Mouse (Mus musculus) CH12.LX (cell line): ENCODE data around the gene Clec3b. TPM values are rescaled to one million over a fixed set of nuclear protein-coding genes. Genes with fewer than 3 reads are reported as not detected.

Experiments used
- DNase-seq: peaks from one replicate; pipeline ENCODE4 v3.0.0-alpha.2; 2013; ENCODE audit errors: extremely low read depth
- H3K27ac ChIP-seq: 2 replicates; pipeline ENCODE4 v1.5.1; 2012; ENCODE audit warnings: low read depth, mild to moderate bottlenecking, control low read depth, moderate library complexity; ENCODE audit not compliant: insufficient read depth
- H3K27me3 ChIP-seq: replicated peaks from 2 replicates; pipeline ENCODE3; 2012; ENCODE audit warnings: inconsistent platforms
- H3K36me3 ChIP-seq, 2 experiments: replicated peaks in 1 of 2; 2 replicates each; pipeline versions ENCODE3 to v1.6.1; 2012; ENCODE audit warnings: inconsistent platforms in 1 of 2, low read length in 1 of 2, mild to moderate bottlenecking in 1 of 2, mixed read lengths in 1 of 2, moderate library complexity in 1 of 2; ENCODE audit not compliant: control insufficient read depth in 1 of 2, insufficient read depth in 1 of 2
- H3K4me1 ChIP-seq, 2 experiments: 2 replicates each; pipeline ENCODE4 v1.6.1; 2012; ENCODE audit warnings: inconsistent platforms in 1 of 2, moderate library complexity in 1 of 2; ENCODE audit not compliant: insufficient read depth in 2 of 2, control insufficient read depth in 1 of 2
- H3K4me2 ChIP-seq: 2 replicates; pipeline ENCODE4 v1.6.1; 2012; ENCODE audit warnings: low read depth, mild to moderate bottlenecking, control low read depth; ENCODE audit not compliant: poor library complexity, insufficient read depth, severe bottlenecking
- H3K4me3 ChIP-seq, 3 experiments: fragments of 150-350 bp in 1 of 3; sonication (generic) in 1 of 3; replicated peaks in 1 of 3; 2 replicates each; pipeline versions ENCODE3 to v1.5.1; 2011 to 2012; ENCODE audit warnings: low read depth in 2 of 3, low read length in 2 of 3, mild to moderate bottlenecking in 2 of 3, moderate library complexity in 2 of 3, control low read depth in 1 of 3, improper control_type of control experiment in 1 of 3, inconsistent platforms in 1 of 3, mixed read lengths in 1 of 3; ENCODE audit not compliant: poor library complexity in 1 of 3
- H3K79me2 ChIP-seq: replicated peaks from 2 replicates; pipeline ENCODE4 v1.6.1; 2012; ENCODE audit warnings: mild to moderate bottlenecking, moderate library complexity; ENCODE audit not compliant: control insufficient read depth, poor library complexity, insufficient read depth, severe bottlenecking; ENCODE audit errors: extremely low read depth
- H3K9ac ChIP-seq: 2 replicates; pipeline ENCODE4 v1.6.1; 2012; ENCODE audit warnings: low read depth, mild to moderate bottlenecking, control low read depth, moderate library complexity; ENCODE audit not compliant: insufficient read depth
- H3K9me3 ChIP-seq: replicated peaks from 2 replicates; pipeline ENCODE3; 2012; ENCODE audit warnings: low read length, inconsistent platforms, mixed read lengths
- CHD1 ChIP-seq: IDR thresholded peaks from 2 replicates; pipeline ENCODE4 v1.6.1; 2012; ENCODE audit warnings: low read depth, low read length, improper control_type of control experiment, inconsistent platforms
- CHD2 ChIP-seq: IDR thresholded peaks from 2 replicates; pipeline ENCODE4 v1.6.1; 2011; ENCODE audit warnings: low read length, improper control_type of control experiment
- CTCF ChIP-seq, 2 experiments: IDR thresholded peaks in 1 of 2; conservative IDR thresholded peaks in 1 of 2; 2 replicates each; pipeline ENCODE4 v1.5.1; 2011 to 2012; ENCODE audit warnings: low read depth in 2 of 2, low read length in 2 of 2, improper control_type of control experiment in 1 of 2, inconsistent platforms in 1 of 2, mild to moderate bottlenecking in 1 of 2, moderate library complexity in 1 of 2
- E2F4 ChIP-seq: IDR thresholded peaks from 2 replicates; pipeline ENCODE4 v1.6.1; 2011; ENCODE audit warnings: low read depth, low read length, improper control_type of control experiment; ENCODE audit not compliant: insufficient replicate concordance
- ELF1 ChIP-seq: IDR thresholded peaks from 2 replicates; pipeline ENCODE4 v1.6.1; 2014; ENCODE audit warnings: low read depth, mild to moderate bottlenecking, inconsistent platforms, low read length, improper control_type of control experiment
- ETS1 ChIP-seq: conservative IDR thresholded peaks from 2 replicates; pipeline ENCODE4 v1.6.1; 2012; ENCODE audit warnings: low read depth, mild to moderate bottlenecking, inconsistent platforms, low read length, improper control_type of control experiment, moderate library complexity
- IRF4 ChIP-seq: IDR thresholded peaks from 2 replicates; pipeline ENCODE4 v1.6.1; 2014; ENCODE audit warnings: low read depth, mild to moderate bottlenecking, inconsistent platforms, low read length, improper control_type of control experiment
- JUN ChIP-seq: IDR thresholded peaks from 2 replicates; pipeline ENCODE4 v1.6.1; 2011; ENCODE audit warnings: low read depth, mild to moderate bottlenecking, low read length, improper control_type of control experiment, moderate library complexity; ENCODE audit not compliant: insufficient read depth
- JUND ChIP-seq: conservative IDR thresholded peaks from 2 replicates; pipeline ENCODE4 v1.6.1; 2011; ENCODE audit warnings: low read depth, low read length, improper control_type of control experiment
- MAFK ChIP-seq: IDR thresholded peaks from 2 replicates; pipeline ENCODE4 v1.6.1; 2011; ENCODE audit warnings: low read length, improper control_type of control experiment; ENCODE audit not compliant: insufficient replicate concordance
- MEF2A ChIP-seq: IDR thresholded peaks from 2 replicates; pipeline ENCODE4 v1.6.1; 2014; ENCODE audit warnings: low read depth, mild to moderate bottlenecking, inconsistent platforms, low read length, improper control_type of control experiment, borderline replicate concordance
- MXI1 ChIP-seq: IDR thresholded peaks from 2 replicates; pipeline ENCODE4 v1.6.1; 2011; ENCODE audit warnings: mild to moderate bottlenecking, low read depth, low read length, improper control_type of control experiment
- MYC ChIP-seq: IDR thresholded peaks from 2 replicates; pipeline ENCODE4 v1.6.1; 2011; ENCODE audit warnings: low read depth, mild to moderate bottlenecking, improper control_type of control experiment, low read length
- NELFE ChIP-seq: IDR thresholded peaks from 2 replicates; pipeline ENCODE4 v1.6.1; 2011; ENCODE audit warnings: low read depth, low read length, improper control_type of control experiment
- NRF1 ChIP-seq: IDR thresholded peaks from 2 replicates; pipeline ENCODE4 v1.6.1; 2014; ENCODE audit warnings: low read depth, mild to moderate bottlenecking, inconsistent platforms, low read length, improper control_type of control experiment, moderate library complexity
- RAD21 ChIP-seq: IDR thresholded peaks from 2 replicates; pipeline ENCODE4 v1.6.1; 2011; ENCODE audit warnings: low read depth, mild to moderate bottlenecking, low read length, improper control_type of control experiment, moderate library complexity
- RCOR1 ChIP-seq: conservative IDR thresholded peaks from 2 replicates; pipeline ENCODE4 v1.6.1; 2012; ENCODE audit warnings: low read depth, mild to moderate bottlenecking, inconsistent platforms, low read length, improper control_type of control experiment
- SIN3A ChIP-seq: IDR thresholded peaks from 2 replicates; pipeline ENCODE4 v1.6.1; 2012; ENCODE audit warnings: low read length, improper control_type of control experiment, inconsistent platforms
- SMC3 ChIP-seq: IDR thresholded peaks from 2 replicates; pipeline ENCODE4 v1.6.1; 2011; ENCODE audit warnings: low read depth, low read length, improper control_type of control experiment
- TBP ChIP-seq: conservative IDR thresholded peaks from 2 replicates; pipeline ENCODE4 v1.6.1; 2011; ENCODE audit warnings: low read depth, low read length, improper control_type of control experiment
- TCF12 ChIP-seq: IDR thresholded peaks from 2 replicates; pipeline ENCODE4 v1.6.1; 2014; ENCODE audit warnings: low read depth, mild to moderate bottlenecking, inconsistent platforms, low read length, improper control_type of control experiment
- UBTF ChIP-seq: IDR thresholded peaks from 2 replicates; pipeline ENCODE4 v1.6.1; 2012; ENCODE audit warnings: low read depth, mild to moderate bottlenecking, inconsistent platforms, low read length, improper control_type of control experiment, moderate library complexity
- USF1 ChIP-seq: IDR thresholded peaks from 2 replicates; pipeline ENCODE4 v1.6.1; 2014; ENCODE audit warnings: low read depth, mild to moderate bottlenecking, inconsistent platforms, low read length, improper control_type of control experiment
- USF2 ChIP-seq: conservative IDR thresholded peaks from 2 replicates; pipeline ENCODE4 v1.6.1; 2011; ENCODE audit warnings: low read depth, low read length, improper control_type of control experiment
- ZNF384 ChIP-seq: IDR thresholded peaks from 2 replicates; pipeline ENCODE4 v1.6.1; 2012; ENCODE audit warnings: low read depth, low read length, improper control_type of control experiment, inconsistent platforms
- dilution Hi-C: fragments of 300-500 bp; cut with MboI; formaldehyde crosslinking; loops from 2 replicates; pipeline ENCODE4 v1.14.3; 2020; ENCODE audit warnings: low sequenced_read_pairs; ENCODE audit not compliant: extremely low pct_unique_long_range_greater_than_20kb, extremely low pct_ligation_motif_present
- in situ Hi-C: fragments of 300-500 bp; cut with MboI; formaldehyde crosslinking; loops from 3 replicates; pipeline ENCODE4 v1.14.3; 2019; ENCODE audit warnings: low sequenced_read_pairs, low pct_ligation_motif_present, low pct_unique_long_range_greater_than_20kb, mixed read lengths
- polyA plus RNA-seq: library from polyadenylated mRNA; unstranded; fragments of >175 nt; gene quantifications from 2 replicates; pipeline ENCODE4 v1.2.1, GENCODE M21; 2012; ENCODE audit warnings: low read depth; ENCODE audit not compliant: insufficient read length
- total RNA-seq, 2 experiments: library from RNA; depleted of rRNA; stranded (reverse); fragments of 300-350 nt in 1 of 2; fragments of >200 nt in 1 of 2; gene quantifications; 2 replicates each; pipeline ENCODE4 v1.2.3; 2012 to 2014

Gene Clec3b
- total and polyA plus RNA-seq, 3 experiments, result 0.31 TPM; not detected in 2

- H3K4me1 ChIP-seq, result no peaks in the 10 kb centered on the region
- no peak overlapping the region for H3K4me2 ChIP-seq
- no peak for DNase-seq
- dilution Hi-C loops, result no loop called here
- H3K27me3 ChIP-seq, result no peaks in the 10 kb centered on the region
- no peak overlapping the region for H3K27ac ChIP-seq
- H3K36me3 ChIP-seq, result peaks cover 69 to 95% of the 10 kb centered on the region in 2 experiments
- TF ChIP-seq E2F4, result no peak
- TF ChIP-seq NRF1, result no peak
- TF ChIP-seq TBP, result no peak
- no peak for TF ChIP-seq CTCF (conservative IDR thresholded peaks at IDR 0.05 in 1 of 2, IDR thresholded peaks at IDR 0.05 in 1 of 2; ENCODE audit: low read depth in 2 of 2, low read length in 2 of 2)
- no peak for TF ChIP-seq RAD21
- no peak for TF ChIP-seq USF1
- TF ChIP-seq NELFE, result no peak
- no peak for TF ChIP-seq CHD2
- no peak for TF ChIP-seq MYC
- TF ChIP-seq MEF2A, result no peak
- no peak for TF ChIP-seq CHD1
- TF ChIP-seq UBTF, result no peak
- no peak for TF ChIP-seq USF2
- no peak for TF ChIP-seq IRF4
- no peak for TF ChIP-seq ETS1
- TF ChIP-seq MAFK, result no peak
- no peak for TF ChIP-seq JUND
- no peak for TF ChIP-seq ZNF384
- TF ChIP-seq, all 38 proteins: peak for 0
- no peaks in the 10 kb centered on the region for H3K9me3 ChIP-seq
- no peak overlapping the region for H3K4me3 ChIP-seq
- peaks cover 4% of the 10 kb centered on the region; the same call in 1 of the 2 replicates for H3K79me2 ChIP-seq
- in situ Hi-C loops, result no loop called here
- no peak overlapping the region for H3K9ac ChIP-seq
These were observed 26.2 kb upstream of the Clec3b start for GRCm38 (mm10) chr9:123124413-123124981.

GRCm38 (mm10) chr9:123127663-123128062 is 23.1 kb upstream of the Clec3b start:
- no peak overlapping the region for H3K27ac ChIP-seq
- H3K27me3 ChIP-seq, result no peaks in the 10 kb centered on the region
- no peak overlapping the region for H3K4me2 ChIP-seq
- dilution Hi-C loops, result no loop called here
- in situ Hi-C loops, result no loop called here
- no peak for TF ChIP-seq IRF4
- no peak for TF ChIP-seq TBP
- no peak for TF ChIP-seq CHD2
- no peak for TF ChIP-seq JUN
- no peak for TF ChIP-seq TCF12
- no peak for TF ChIP-seq USF2
- TF ChIP-seq CTCF (conservative IDR thresholded peaks at IDR 0.05 in 1 of 2, IDR thresholded peaks at IDR 0.05 in 1 of 2; ENCODE audit: low read depth in 2 of 2, low read length in 2 of 2), result no peak
- no peak for TF ChIP-seq NELFE
- TF ChIP-seq SMC3, result no peak
- no peak for TF ChIP-seq E2F4
- no peak for TF ChIP-seq RCOR1
- no peak for TF ChIP-seq CHD1
- TF ChIP-seq USF1, result no peak
- TF ChIP-seq SIN3A, result no peak
- no peak for TF ChIP-seq JUND
- TF ChIP-seq ELF1, result no peak
- TF ChIP-seq MXI1, result no peak
- no peak for TF ChIP-seq ETS1
- H3K9ac ChIP-seq, result no peak overlapping the region
- peaks cover 71 to 97% of the 10 kb centered on the region in 2 experiments for H3K36me3 ChIP-seq
- no peaks in the 10 kb centered on the region for H3K9me3 ChIP-seq
- DNase-seq, result no peak
- no peak overlapping the region for H3K4me3 ChIP-seq
- no peaks in the 10 kb centered on the region for H3K4me1 ChIP-seq
- H3K79me2 ChIP-seq, result peaks cover 4% of the 10 kb centered on the region; the same call in 1 of the 2 replicates
